Mouse (Mus musculus) embryonic facial prominence, embryonic 12.5 days (tissue): ENCODE results near the gene Rps6kb1. TPM values are rescaled to one million over a fixed set of nuclear protein-coding genes. Genes with fewer than 3 reads are reported as not detected.
A peak's percentile ranks its signal among the peaks of the same experiment; 100 is the strongest.

Source experiments
- ATAC-seq: fragments of 200-750 bp; cut with Nextera tagmentation; 2 replicates; pipeline ENCODE4 v1.8.0; 2017; ENCODE audit not compliant: insufficient number of reproducible peaks, insufficient read depth, low FRiP score, low TSS enrichment
- H3K27ac ChIP-seq: fragments of 300-500 bp; sonication (generic); 2 replicates; pipeline ENCODE4 v1.5.1; 2016; ENCODE audit warnings: mild to moderate bottlenecking
- H3K27me3 ChIP-seq: fragments of 300-500 bp; sonication (generic); 2 replicates; pipeline ENCODE4 v1.6.1; 2016; ENCODE audit warnings: mild to moderate bottlenecking, moderate library complexity
- H3K36me3 ChIP-seq: fragments of 300-500 bp; sonication (generic); 2 replicates; pipeline ENCODE4 v1.6.1; 2016; ENCODE audit warnings: mild to moderate bottlenecking
- H3K4me1 ChIP-seq: fragments of 300-500 bp; sonication (generic); 2 replicates; pipeline ENCODE4 v1.6.1; 2016
- H3K4me2 ChIP-seq: fragments of 300-500 bp; sonication (generic); replicated peaks from 2 replicates; pipeline ENCODE4 v1.6.1; 2016; ENCODE audit warnings: mild to moderate bottlenecking, moderate library complexity
- H3K4me3 ChIP-seq: fragments of 300-500 bp; sonication (generic); 2 replicates; pipeline ENCODE4 v1.5.1; 2016; ENCODE audit warnings: mild to moderate bottlenecking
- H3K9ac ChIP-seq: fragments of 300-500 bp; sonication (generic); 2 replicates; pipeline ENCODE4 v1.6.1; 2016; ENCODE audit warnings: mild to moderate bottlenecking, moderate library complexity
- H3K9me3 ChIP-seq: fragments of 300-500 bp; sonication (generic); 2 replicates; pipeline ENCODE4 v1.6.1; 2016; ENCODE audit warnings: mild to moderate bottlenecking, moderate library complexity
- WGBS: fragments of 180-500 bp; shearing (Covaris S2); methylation state at CpG from one replicate; pipeline ENCODE4 v1.1.7; 2016; 5-methylcytosine and 5-hydroxymethylcytosine counted together
- microRNA counts: library from miRNA; unstranded; fragments of <30 nt; microRNA quantifications from one replicate; lab custom pipeline; 2017
- microRNA-seq: library from miRNA; unstranded; fragments of <30 nt; microRNA quantifications from one replicate; pipeline ENCODE4, GENCODE M21; 2017
- polyA plus RNA-seq: library from polyadenylated mRNA; unstranded; fragments of >200 nt; fragmentation: Nextera tagmentation; extraction: Ambion mirVana; gene quantifications from 2 replicates; pipeline ENCODE4 v1.2.1, GENCODE M21; 2016

Gene Rps6kb1
- polyA plus RNA-seq, 1 experiment from 2014 or later, result 74.9 TPM

GRCm38 (mm10) chr11:86457545-86457944 lies 87.1 kb downstream of the Rps6kb1 start:
- Histone ChIP-seq H3K9ac (no peak overlapping the region), H3K9me3 (no peaks in the 10 kb centered on the region), H3K36me3 (no peaks in the 10 kb centered on the region), H3K27ac (no peak overlapping the region), H3K4me1 (no peaks in the 10 kb centered on the region), H3K4me2 (no peak overlapping the region), H3K27me3 (no peaks in the 10 kb centered on the region), H3K4me3 (no peak overlapping the region)
- 82% methylated on average over 6 of the region's 6 CpGs for WGBS
- ATAC-seq, result no peak

GRCm38 (mm10) chr11:86453991-86454390 lies 90.6 kb downstream of the Rps6kb1 start:
- H3K27me3 ChIP-seq, result no peaks in the 10 kb centered on the region
- no peak overlapping the region for H3K9ac ChIP-seq
- no peaks in the 10 kb centered on the region for H3K4me1 ChIP-seq
- H3K36me3 ChIP-seq, result no peaks in the 10 kb centered on the region
- no peak overlapping the region for H3K4me2 ChIP-seq
- no peak for ATAC-seq
- no peaks in the 10 kb centered on the region for H3K9me3 ChIP-seq
- no peak overlapping the region for H3K4me3 ChIP-seq
- no peak overlapping the region for H3K27ac ChIP-seq
- 93% methylated on average over 5 of the region's 5 CpGs for WGBS

MicroRNA genes within 50 kb of the gene (microRNA counts, 519-probe panel; counts per million panel counts)
- 4,493 counts per million, percentile 82 among the panel's probes with 10 or more counts for microRNA mmu-miR-21 (lab: Ali Mortazavi, UCI)

Small RNA genes lying within 50 kb of the gene (microRNA-seq; reads per million reads assigned to microRNA genes)
- gene Mir21a, result 8,376 reads per million, percentile 94 among the genes with 10 or more reads in this experiment

Other genes starting within 250 kb of the Rps6kb1 start
- gene Med13, start 187.2 kb downstream of the Rps6kb1 start, polyA plus RNA-seq, result 12.2 and 12.7 TPM in 2 replicates
- gene Rnft1, start 60.1 kb downstream of the Rps6kb1 start, polyA plus RNA-seq, result 31.1 and 32.8 TPM in 2 replicates
- 11.2 and 14.0 TPM in 2 replicates for gene Tubd1, start 186 bp upstream of the Rps6kb1 start, polyA plus RNA-seq
- gene Vmp1, start 139.0 kb upstream of the Rps6kb1 start, polyA plus RNA-seq, result 84.7 and 88.3 TPM in 2 replicates
- 39.5 and 41.4 TPM in 2 replicates for gene Ptrh2, start 139.2 kb upstream of the Rps6kb1 start, polyA plus RNA-seq
- gene Cltc, start 212.8 kb upstream of the Rps6kb1 start, polyA plus RNA-seq, result 127 and 135 TPM in 2 replicates